In the genomic region with DNA sequence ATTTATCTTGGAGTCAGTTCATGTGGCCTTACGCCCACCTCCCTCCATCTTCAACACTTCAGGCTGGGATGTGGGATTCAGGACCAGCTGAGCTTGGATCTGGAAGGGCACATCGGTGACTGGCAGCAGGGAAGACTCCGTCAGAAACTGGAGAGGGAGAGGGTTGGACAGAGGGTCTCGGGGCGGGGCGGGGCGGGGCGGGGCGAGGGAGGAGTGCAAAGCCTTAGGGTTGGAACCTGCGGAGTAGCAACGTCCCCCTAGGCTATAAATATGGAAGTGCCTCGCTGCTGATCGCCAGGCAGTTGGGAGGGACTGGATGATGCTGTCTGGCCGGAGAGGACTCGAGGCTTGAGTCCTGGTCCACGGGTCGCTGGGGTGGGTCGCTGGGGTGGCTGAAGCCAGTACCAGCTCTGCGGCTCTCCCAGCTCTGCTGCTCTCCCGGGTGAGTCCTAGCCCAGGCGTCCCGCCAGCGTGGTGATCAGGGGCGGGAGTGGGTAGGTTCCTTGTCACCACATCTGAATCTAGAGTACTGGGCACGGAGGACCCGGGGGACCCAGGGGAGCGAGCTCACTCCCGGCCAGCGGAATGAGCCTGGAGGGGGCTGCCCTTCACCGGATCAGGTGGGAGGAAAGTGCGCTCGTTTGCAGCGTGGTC, we compare ENCODE assay signal across 8 mouse cellular contexts. TPM values are rescaled to one million over a fixed set of nuclear protein-coding genes. Genes with fewer than 3 reads are reported as not detected.
DNase-seq lines count a peak whose midpoint lies in the region; ATAC-seq and TF ChIP-seq lines count a peak whose summit lies in the region.

A gene (plus strand): TSS at position 294 of the 654 bp plus-strand sequence.

- TF ChIP-seq POLR2A in olfactory bulb, adult 2 months (IDR thresholded peaks at IDR 0.05; ENCODE audit: insufficient read depth, low read depth, low read length), result no peak

- no peaks in the 10 kb centered on the region for H3K36me3 ChIP-seq in intestine, embryonic 15.5 days
- H3K36me3 ChIP-seq in liver, embryonic 15.5 days (replicated peaks), result no peaks in the 10 kb centered on the region

- H3K9ac ChIP-seq in intestine, embryonic 15.5 days, result peak within 1 kb of the TSS; percentile 57
- peak within 1 kb of the TSS; percentile 39; the same call in 1 of the 2 replicates for H3K9ac ChIP-seq in liver, embryonic 15.5 days

- no peaks in the 10 kb centered on the region for H3K9me3 ChIP-seq in intestine, embryonic 15.5 days
- no peaks in the 10 kb centered on the region for H3K9me3 ChIP-seq in liver, embryonic 15.5 days (replicated peaks)

- WGBS in intestine, embryonic 15.5 days, result 2% methylated on average over 33 of the region's 33 CpGs
- WGBS in liver, embryonic 15.5 days (ENCODE audit: insufficient replicate concordance), result 3% methylated on average over 33 of the region's 33 CpGs
- 3% methylated on average over 33 of the region's 33 CpGs for WGBS in olfactory bulb, adult 2 months

- H3K27me3 ChIP-seq in intestine, embryonic 15.5 days (replicated peaks), result no peaks in the 10 kb centered on the region
- peaks cover 14% of the 10 kb centered on the region for H3K27me3 ChIP-seq in liver, embryonic 15.5 days

- peak; percentile 90 for ATAC-seq in intestine, embryonic 15.5 days
- ATAC-seq in liver, embryonic 15.5 days (ENCODE audit: insufficient read depth), result peak; percentile 75

- peak within 1 kb of the TSS; percentile 50 for H3K4me3 ChIP-seq in intestine, embryonic 15.5 days (replicated peaks)
- peak within 1 kb of the TSS; percentile 53 for H3K4me3 ChIP-seq in liver, embryonic 15.5 days (replicated peaks)
- H3K4me3 ChIP-seq in olfactory bulb, adult 2 months (ENCODE audit: insufficient read depth, low read depth, low read length), result peak within 1 kb of the TSS; percentile 40

- H3K4me1 ChIP-seq in intestine, embryonic 15.5 days (replicated peaks), result 0 out of 2 replicates have a peak, but pooled peaks cover 3% of the 10 kb centered on the region
- H3K4me1 ChIP-seq in liver, embryonic 15.5 days (replicated peaks), result no peaks in the 10 kb centered on the region
- H3K4me1 ChIP-seq in olfactory bulb, adult 2 months (ENCODE audit: control insufficient read depth, insufficient read depth, low read length), result peaks cover 7% of the 10 kb centered on the region

- DNase-seq in cerebellum, postnatal 25 days, result peak; percentile 47 to 57
- no peak for DNase-seq in cerebellum, adult 18-20 months
- DNase-seq in embryo, embryonic 11 days, result peak; percentile 75
- DNase-seq in gastrocnemius, postnatal 4 days (ENCODE audit: low spot score in 2 of 2), result peak; percentile 43 to 69
- peak; percentile 24 for DNase-seq in urinary bladder, postnatal 10 days (ENCODE audit: low spot score)

- no peak for TF ChIP-seq CTCF in olfactory bulb, adult 2 months (IDR thresholded peaks at IDR 0.05; ENCODE audit: insufficient read depth, low read depth, low read length)

- peak within 1 kb of the TSS; percentile 97 for H3K4me2 ChIP-seq in intestine, embryonic 15.5 days (replicated peaks)
- peak within 1 kb of the TSS; percentile 52 for H3K4me2 ChIP-seq in liver, embryonic 15.5 days

- no peak within 1 kb of the TSS for H3K27ac ChIP-seq in intestine, embryonic 15.5 days
- H3K27ac ChIP-seq in liver, embryonic 15.5 days (replicated peaks), result no peak within 1 kb of the TSS
- H3K27ac ChIP-seq in olfactory bulb, adult 2 months (ENCODE audit: insufficient read depth, low read depth, low read length), result no peak within 1 kb of the TSS

RNA-seq across cellular contexts. Expression of the gene that starts here (rescaled TPM):
- 10 to 100 TPM; 25.3 to 26.6 TPM for total RNA-seq in gastrocnemius, postnatal 4 days (2021)
- polyA plus RNA-seq in intestine, embryonic 15.5 days (2015; fragmentation: Nextera tagmentation; extraction: Ambion mirVana), result 2.3 and 2.4 TPM in 2 replicates
- polyA plus RNA-seq in liver, embryonic 15.5 days (2015; fragmentation: Nextera tagmentation; extraction: Ambion mirVana), result 12.8 and 13.1 TPM in 2 replicates
- not detected in 2 replicates for polyA plus RNA-seq in olfactory bulb, adult 2 months (2012; ENCODE audit: insufficient read depth, insufficient read length, low replicate concordance, missing spikeins)

Comparison
In these comparisons a context has a peak if more than half of its experiments do, and no peak if none do; other contexts are left out.
1. DNase-seq: peak in cerebellum, postnatal 25 days (2 of 2), embryo, embryonic 11 days (single experiment), gastrocnemius, postnatal 4 days (2 of 2) and urinary bladder, postnatal 10 days (single experiment); none in cerebellum, adult 18-20 months (0 of 2).
2. Peak in every context shown above with its lines, with median percentiles within 50 percentile points of each other: H3K4me3 ChIP-seq.